Mouse (Mus musculus) E14TG2a.4 (cell line): Measurements from ENCODE around the gene Pold1.
A peak's percentile ranks its signal among the peaks of the same experiment; 100 is the strongest.

Experiments
- H3K27me3 ChIP-seq: 2 replicates; pipeline ENCODE4 v1.6.1; 2014; ENCODE audit warnings: low read length, control low read depth; ENCODE audit not compliant: insufficient read depth
- H3K36me3 ChIP-seq: 2 replicates; pipeline ENCODE4 v1.6.1; 2014; ENCODE audit warnings: low read length, control low read depth; ENCODE audit not compliant: insufficient read depth
- H3K4me1 ChIP-seq: replicated peaks from 2 replicates; pipeline ENCODE4 v1.6.1; 2014; ENCODE audit warnings: low read depth, low read length, control low read depth
- H3K4me3 ChIP-seq: replicated peaks from 2 replicates; pipeline ENCODE4 v1.5.1; 2014; ENCODE audit warnings: mild to moderate bottlenecking, low read length
- H3K9me3 ChIP-seq: 2 replicates; pipeline ENCODE4 v1.6.1; 2014; ENCODE audit warnings: low read length, control low read depth
- CTCF ChIP-seq: conservative IDR thresholded peaks from 2 replicates; pipeline ENCODE4 v1.5.1; 2014; ENCODE audit warnings: low read length
- NANOG ChIP-seq: IDR thresholded peaks from 2 replicates; pipeline ENCODE4 v1.6.1; 2014; ENCODE audit warnings: borderline replicate concordance, low read length, mixed read lengths
- POU5F1 ChIP-seq: IDR thresholded peaks from 2 replicates; pipeline ENCODE4 v1.6.1; 2014; ENCODE audit warnings: low read length, borderline replicate concordance

The Pold1 gene

DNA sequence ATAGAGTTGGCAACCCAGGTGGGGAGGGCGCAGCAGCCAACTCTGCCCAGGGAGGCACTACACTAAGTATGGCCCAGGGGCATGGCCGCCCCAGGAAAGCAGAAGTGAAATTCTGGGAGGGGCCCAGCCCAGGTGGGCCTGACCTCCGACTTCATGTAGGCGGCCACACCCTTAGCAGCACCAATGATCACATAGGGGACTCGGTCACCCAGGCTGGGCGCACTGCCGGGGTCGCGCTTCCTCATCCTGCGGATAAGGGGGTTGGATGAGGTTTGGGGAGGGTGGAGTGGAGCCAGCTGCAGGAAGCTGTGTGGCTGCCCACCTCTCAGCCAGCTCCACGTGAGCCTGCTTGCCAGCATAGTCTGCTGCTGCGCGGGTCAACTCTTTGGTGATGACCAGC is 14.4 kb downstream of the Pold1 start:
- Histone ChIP-seq H3K9me3 (no peaks in the 10 kb centered on the region), H3K36me3 (peaks cover 76% of the 10 kb centered on the region), H3K4me3 (peak overlapping the region; percentile 59), H3K4me1 (peaks cover 100% of the 10 kb centered on the region), H3K27me3 (peaks cover 3% of the 10 kb centered on the region; the same call in 1 of the 2 replicates)
- TF ChIP-seq CTCF (no peak), POU5F1 (no peak), NANOG (no peak)

DNA sequence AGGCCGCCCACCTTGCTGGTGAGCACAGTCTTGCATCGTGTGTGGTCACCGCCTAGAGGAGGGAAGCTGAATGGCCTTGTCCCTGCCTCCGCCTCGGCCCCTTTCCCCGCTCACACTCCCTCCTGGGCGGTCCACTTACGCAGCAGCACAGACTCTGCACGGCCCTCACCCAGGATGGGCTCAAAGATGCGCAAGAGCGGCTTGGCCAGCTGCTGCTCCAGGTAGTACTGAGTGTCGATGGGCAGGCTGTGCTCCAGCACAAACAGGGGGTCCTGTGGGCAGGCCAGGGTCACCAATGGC is 15.0 kb downstream of the Pold1 start:
- H3K27me3 ChIP-seq, result peaks cover 5% of the 10 kb centered on the region; the same call in 1 of the 2 replicates

DNA sequence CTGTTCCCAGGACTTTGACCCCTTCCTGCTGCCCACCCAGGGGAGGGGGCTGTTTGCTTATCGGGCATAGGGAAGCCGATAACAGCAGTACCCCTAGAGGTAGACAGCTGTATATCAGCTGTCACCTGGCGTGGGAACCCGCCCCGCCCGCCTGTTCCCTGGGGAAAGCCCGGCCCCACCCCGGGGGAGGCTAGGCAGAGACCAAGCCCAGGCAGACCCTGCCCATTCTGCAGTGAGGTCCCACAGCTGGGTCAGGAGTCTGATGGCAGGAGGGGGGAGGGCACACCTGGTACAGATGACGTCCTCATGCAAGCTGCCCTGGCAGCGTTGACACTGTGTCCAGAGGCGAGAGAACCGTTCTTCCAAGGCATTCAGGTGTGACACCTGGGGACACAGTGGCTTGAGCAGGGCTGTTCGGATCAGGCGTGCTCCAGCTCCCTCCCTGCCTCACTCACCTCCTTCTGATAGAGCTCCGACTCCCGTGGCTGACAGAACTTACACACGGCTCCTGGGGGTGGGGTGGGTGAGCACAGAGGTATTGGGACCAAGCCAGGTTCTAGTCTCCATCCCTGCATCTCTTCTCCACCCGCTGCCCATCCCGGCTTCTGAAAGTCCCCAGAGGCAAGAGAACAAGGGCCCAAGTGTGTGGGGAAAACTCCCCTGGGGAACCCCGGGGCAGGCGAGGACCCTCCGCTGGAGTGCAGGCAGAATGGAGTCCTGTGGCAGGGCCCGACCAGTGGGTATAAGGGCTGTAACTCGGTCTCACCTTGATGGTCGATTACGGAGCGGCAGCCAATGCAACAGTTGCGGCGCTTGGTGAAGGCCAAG is 15.5 kb downstream of the Pold1 start:
- Histone ChIP-seq H3K9me3 (no peaks in the 10 kb centered on the region), H3K4me3 (peak overlapping the region; percentile 59), H3K27me3 (peaks cover 8% of the 10 kb centered on the region; the same call in 1 of the 2 replicates), H3K36me3 (peaks cover 64% of the 10 kb centered on the region), H3K4me1 (peaks cover 100% of the 10 kb centered on the region)
- TF ChIP-seq NANOG (no peak), CTCF (no peak), POU5F1 (no peak)

More for the DNA sequence above, 15.0 kb downstream of the Pold1 start:
- H3K4me1 ChIP-seq, result peaks cover 100% of the 10 kb centered on the region
- H3K36me3 ChIP-seq, result peaks cover 70% of the 10 kb centered on the region
- H3K4me3 ChIP-seq, result peak overlapping the region; percentile 59
- TF ChIP-seq POU5F1 (no peak), NANOG (no peak)
- no peaks in the 10 kb centered on the region for H3K9me3 ChIP-seq

DNA sequence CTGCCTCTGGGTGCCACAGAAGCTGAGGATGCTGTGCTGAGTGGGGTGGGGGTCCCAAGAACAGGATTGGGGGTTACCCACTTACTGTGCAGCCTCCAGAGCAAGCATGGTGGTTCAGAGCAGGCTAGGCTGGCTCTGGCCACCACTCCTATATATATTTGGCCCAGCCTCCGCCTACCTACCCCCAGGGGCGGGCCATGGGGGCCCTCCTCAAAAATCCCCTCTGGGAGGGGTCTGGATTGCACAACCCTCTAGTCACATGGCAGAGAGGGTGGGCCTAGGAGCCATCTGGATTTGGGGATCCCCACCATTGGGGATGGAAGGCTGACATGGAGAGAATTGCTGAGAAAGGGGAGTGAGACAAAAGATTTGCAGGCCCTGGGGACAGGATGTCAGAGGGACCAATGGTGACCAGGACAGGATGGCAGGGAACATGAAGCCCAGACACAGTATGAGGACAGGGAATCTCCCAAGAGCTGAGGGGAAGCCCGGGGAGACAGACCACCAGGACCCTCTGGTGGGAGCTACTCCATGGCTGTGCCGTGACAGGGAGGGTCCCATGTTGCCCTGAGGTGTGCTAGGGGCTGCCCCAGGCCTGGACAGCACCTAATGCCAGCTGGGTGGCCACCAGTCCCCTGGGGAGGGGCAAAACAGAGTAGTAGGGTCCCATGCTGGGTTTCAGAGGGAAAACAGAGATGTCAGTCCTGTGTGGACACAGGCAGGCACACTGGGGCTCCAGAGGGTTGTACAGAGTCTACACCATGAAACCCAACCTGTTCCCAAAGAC is 16.5 kb downstream of the Pold1 start, which contains the start of gene Spib:
Spib (minus strand) TSS at position 126 of the 787 bp plus-strand sequence.
- no peaks in the 10 kb centered on the region for H3K9me3 ChIP-seq
- H3K4me3 ChIP-seq, result peak within 1 kb of the TSS; percentile 59
- peaks cover 11% of the 10 kb centered on the region; the same call in 1 of the 2 replicates for H3K27me3 ChIP-seq
- no peak for TF ChIP-seq NANOG
- peaks cover 55% of the 10 kb centered on the region for H3K36me3 ChIP-seq
- H3K4me1 ChIP-seq, result peaks cover 100% of the 10 kb centered on the region

DNA sequence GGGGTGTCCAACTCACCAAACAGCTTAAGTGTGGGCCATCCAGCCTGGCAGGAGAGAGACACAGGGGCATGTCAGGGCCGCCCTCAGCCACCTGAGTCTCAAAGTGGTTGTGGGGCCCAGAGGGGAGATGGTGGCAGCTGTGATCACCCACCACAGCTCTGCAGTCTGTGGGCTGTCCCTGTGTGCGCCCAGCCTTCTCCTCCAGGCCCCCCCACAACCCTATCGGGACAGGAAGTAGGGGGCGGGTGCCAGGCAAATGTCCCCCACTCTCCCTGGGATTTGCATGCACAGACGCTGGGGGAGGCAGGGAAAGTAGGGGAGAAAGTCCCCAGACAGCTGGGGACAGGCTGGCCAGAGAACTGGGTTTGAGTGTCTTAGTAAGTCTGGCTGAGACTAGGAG is 17.4 kb downstream of the Pold1 start:
- Histone ChIP-seq H3K9me3 (no peaks in the 10 kb centered on the region), H3K36me3 (peaks cover 45% of the 10 kb centered on the region), H3K4me3 (no peak overlapping the region; the same call in 1 of the 2 replicates)

DNA sequence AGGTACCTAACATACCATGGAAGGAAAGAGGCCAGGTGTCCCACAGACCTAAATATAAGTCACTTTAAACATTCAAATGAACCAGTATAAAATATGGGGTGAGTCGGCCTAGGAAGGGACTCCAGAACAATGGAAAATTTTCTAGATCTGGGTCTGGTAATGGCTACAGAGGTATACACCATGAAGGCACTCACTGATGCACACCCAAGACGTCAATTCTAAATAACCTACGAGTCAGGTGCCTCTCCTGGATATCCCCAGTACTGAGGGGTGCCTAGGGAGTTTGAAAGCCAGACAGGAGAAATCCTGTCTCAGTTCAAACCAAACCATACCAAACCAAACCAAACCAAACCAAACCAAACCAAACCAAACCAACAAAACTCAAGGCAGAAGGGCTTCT is 18.1 kb downstream of the Pold1 start:
- peaks cover 100% of the 10 kb centered on the region for H3K4me1 ChIP-seq
- peaks cover 11% of the 10 kb centered on the region; the same call in 1 of the 2 replicates for H3K27me3 ChIP-seq
- TF ChIP-seq CTCF, result no peak
- TF ChIP-seq NANOG, result no peak
- no peak for TF ChIP-seq POU5F1
- H3K4me3 ChIP-seq, result no peak overlapping the region
- H3K36me3 ChIP-seq, result peaks cover 38% of the 10 kb centered on the region
- no peaks in the 10 kb centered on the region for H3K9me3 ChIP-seq

More for the DNA sequence above, 17.4 kb downstream of the Pold1 start:
- no peak for TF ChIP-seq CTCF
- TF ChIP-seq NANOG, result no peak
- no peak for TF ChIP-seq POU5F1
- Histone ChIP-seq H3K27me3 (peaks cover 11% of the 10 kb centered on the region; the same call in 1 of the 2 replicates), H3K4me1 (peaks cover 100% of the 10 kb centered on the region)

DNA sequence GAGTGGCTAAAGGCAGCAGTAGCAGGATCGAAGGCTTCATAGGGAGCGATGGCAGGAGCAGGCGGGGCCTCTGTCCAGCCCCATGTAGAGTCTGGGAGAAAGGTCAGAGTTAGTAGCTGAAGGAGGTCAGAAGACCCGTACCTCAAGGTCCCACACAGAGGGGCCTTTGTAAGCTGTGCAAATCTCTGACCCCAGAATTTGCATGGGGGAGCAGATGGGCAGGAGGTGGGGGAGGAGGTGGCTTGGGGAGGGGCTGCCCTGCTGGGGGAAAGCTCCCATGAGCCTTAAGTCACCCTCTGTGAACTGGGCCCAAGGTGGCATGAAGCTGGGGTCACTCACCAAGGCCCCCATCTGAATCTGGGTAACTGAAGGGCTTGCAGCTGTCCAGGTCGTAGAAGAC is 19.1 kb downstream of the Pold1 start:
- TF ChIP-seq CTCF (no peak), NANOG (no peak), POU5F1 (no peak)
- Histone ChIP-seq H3K36me3 (peaks cover 28% of the 10 kb centered on the region), H3K9me3 (no peaks in the 10 kb centered on the region), H3K27me3 (peaks cover 11% of the 10 kb centered on the region; the same call in 1 of the 2 replicates), H3K4me3 (peak overlapping the region; percentile 72; the same call in 1 of the 2 replicates), H3K4me1 (peaks cover 100% of the 10 kb centered on the region)

DNA sequence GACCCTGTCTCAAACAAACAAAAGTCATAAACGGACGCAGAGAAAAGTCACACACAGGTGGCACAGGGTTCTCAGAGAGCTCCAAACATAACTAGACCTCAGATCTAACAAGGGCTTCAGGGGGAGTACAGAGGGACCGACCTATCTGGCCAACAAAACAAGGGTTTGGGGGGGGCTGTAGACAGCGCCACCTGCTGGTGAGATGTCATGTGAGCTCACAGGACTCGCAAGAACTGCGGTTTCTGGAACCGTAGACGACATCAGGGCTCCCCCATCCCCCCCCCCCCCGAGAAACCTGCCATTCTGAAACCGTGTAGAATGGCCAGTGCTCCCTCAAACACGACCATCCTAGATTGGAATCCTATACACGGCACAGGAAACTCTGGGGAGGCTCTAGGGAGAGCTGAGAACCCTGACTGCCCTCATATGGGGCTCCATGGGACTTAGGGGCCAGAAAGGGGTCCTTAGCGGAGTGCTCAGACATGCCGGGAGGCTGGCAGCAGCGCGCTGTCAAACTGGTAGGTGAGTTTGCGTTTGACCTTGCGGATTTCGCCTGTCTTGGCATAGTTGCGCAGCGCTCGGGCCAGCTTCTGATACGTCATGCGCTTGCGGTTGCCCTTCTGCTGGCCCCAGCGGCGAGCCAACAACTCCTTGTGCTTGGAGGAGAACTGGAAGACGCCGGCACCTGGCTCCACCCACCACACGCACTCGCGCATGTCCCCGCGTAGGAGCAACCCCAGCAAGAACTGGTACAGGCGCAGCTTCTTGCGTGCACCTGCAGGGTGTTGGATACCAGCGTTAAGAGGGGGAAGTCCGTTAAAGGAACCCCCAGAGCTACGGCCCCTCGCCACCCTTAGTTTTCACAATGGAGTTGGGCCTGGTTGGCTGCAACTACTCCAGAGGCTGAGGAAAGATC is 20.9 kb downstream of the Pold1 start:
- TF ChIP-seq CTCF, result peak; percentile 56
- no peak for TF ChIP-seq NANOG

More for the DNA sequence above, 20.9 kb downstream of the Pold1 start:
- Histone ChIP-seq H3K27me3 (peaks cover 21% of the 10 kb centered on the region), H3K36me3 (peaks cover 11% of the 10 kb centered on the region), H3K9me3 (no peaks in the 10 kb centered on the region), H3K4me3 (peak overlapping the region; percentile 72), H3K4me1 (peaks cover 100% of the 10 kb centered on the region)
